Mouse (Mus musculus): ENCODE measurements at regions not wholly inside any gene's neighbourhood (a gene's known extent, or its start where the extent isn't known, plus 50 kb on each side); places are given as distances from the start of the nearest gene placed in this dataset.

GRCm38 (mm10) chr6:135520868-135521267 lies 158.5 kb downstream of the Emp1 start:
- in situ Hi-C loops (cut with MboI, MseI), result no loop called here

- in situ Hi-C loops (cut with MboI, MseI), result no loop called here
These were observed 162.5 kb downstream of the Emp1 start for GRCm38 (mm10) chr6:135524886-135525285.

- in situ Hi-C loops (cut with MboI, MseI), result no loop called here
These were observed 163.5 kb downstream of the Emp1 start for GRCm38 (mm10) chr6:135525841-135526327.

- in situ Hi-C loops (cut with MboI, MseI), result no loop called here
These were observed 164.3 kb downstream of the Emp1 start for GRCm38 (mm10) chr6:135526460-135527160.

- in situ Hi-C loops (cut with MboI, MseI), result no loop called here
These were observed 165.5 kb downstream of the Emp1 start for GRCm38 (mm10) chr6:135527879-135528278.

- in situ Hi-C loops (cut with MboI, MseI), result no loop called here
These were observed 177.7 kb downstream of the Emp1 start for GRCm38 (mm10) chr6:135539791-135540646.

GRCm38 (mm10) chr6:135541566-135541965 lies 179.2 kb downstream of the Emp1 start:
- in situ Hi-C loops (cut with MboI, MseI), result no loop called here

GRCm38 (mm10) chr6:135542356-135542755 lies 180.0 kb downstream of the Emp1 start:
- in situ Hi-C loops (cut with MboI, MseI), result no loop called here

- in situ Hi-C loops (cut with MboI, MseI), result no loop called here
These were observed 181.0 kb downstream of the Emp1 start for GRCm38 (mm10) chr6:135543390-135543789.

- in situ Hi-C loops (cut with MboI, MseI), result no loop called here
These were observed 181.5 kb downstream of the Emp1 start for GRCm38 (mm10) chr6:135543863-135544262.

- in situ Hi-C loops (cut with MboI, MseI), result loop anchor here in 1 of 2 experiments (10.0 kb wide), 1 partner anchor 284 kb away; no protein-coding TSS in a partner anchor
These were observed 188.1 kb downstream of the Emp1 start for GRCm38 (mm10) chr6:135550368-135550950.

GRCm38 (mm10) chr6:135552396-135552795 lies 190.1 kb downstream of the Emp1 start:
- in situ Hi-C loops (cut with MboI, MseI), result loop anchor here in 1 of 2 experiments (10.0 kb wide), 1 partner anchor 282 kb away; no protein-coding TSS in a partner anchor

GRCm38 (mm10) chr6:135559501-135559907 lies 197.2 kb downstream of the Emp1 start:
- in situ Hi-C loops (cut with MboI, MseI), result loop anchor here in 1 of 2 experiments (10.0 kb wide), 1 partner anchor 275 kb away; no protein-coding TSS in a partner anchor

- in situ Hi-C loops (cut with MboI, MseI), result no loop called here
These were observed 199.9 kb downstream of the Emp1 start for GRCm38 (mm10) chr6:135562267-135562666.

- in situ Hi-C loops (cut with MboI, MseI), result no loop called here
These were observed 201.4 kb downstream of the Emp1 start for GRCm38 (mm10) chr6:135563766-135564165.

- in situ Hi-C loops (cut with MboI, MseI), result no loop called here
These were observed 206.7 kb downstream of the Emp1 start for GRCm38 (mm10) chr6:135569086-135569485.

GRCm38 (mm10) chr6:135575294-135575693 lies 212.9 kb downstream of the Emp1 start:
- in situ Hi-C loops (cut with MboI, MseI), result loop anchor here in 1 of 2 experiments (5.0 kb wide), 1 partner anchor 87 kb away; no protein-coding TSS in a partner anchor

- in situ Hi-C loops (cut with MboI, MseI), result loop anchor here in 1 of 2 experiments (5.0 kb wide), 1 partner anchor 84 kb away; no protein-coding TSS in a partner anchor
These were observed 216.4 kb downstream of the Emp1 start for GRCm38 (mm10) chr6:135578728-135579127.

- in situ Hi-C loops (cut with MboI, MseI), result no loop called here
These were observed 220.2 kb downstream of the Emp1 start for GRCm38 (mm10) chr6:135582567-135582966.

- in situ Hi-C loops (cut with MboI, MseI), result no loop called here
These were observed 222.4 kb downstream of the Emp1 start for GRCm38 (mm10) chr6:135584782-135585181.

GRCm38 (mm10) chr6:135590084-135590483 lies 227.7 kb downstream of the Emp1 start:
- in situ Hi-C loops (cut with MboI, MseI), result loop anchor here in 1 of 2 experiments (10.0 kb wide), 1 partner anchor 1355 kb away; no protein-coding TSS in a partner anchor

Data from T-helper 17 cell (primary cell).